Comparison of ENCODE assay signal across 14 mouse cellular contexts in genomic region chr12:4664929-4665674, GRCm38 (mm10).
DNase-seq lines count a peak whose midpoint lies in the region; ATAC-seq and TF ChIP-seq lines count a peak whose summit lies in the region.
"Had no signal": no experiment of that assay in that cellular context is flagged by ENCODE, and none has a peak within 500 bp of the region (broad histone marks: within the 10 kb centered on the region; RNA-seq: fewer than 3 reads in every experiment).

No protein-coding gene starts in this region.

- peak overlapping the region; percentile 43; the same call in 1 of the 2 replicates for H3K27ac ChIP-seq in cerebellum, adult 2 months (ENCODE audit: insufficient read depth, low read length)
- H3K27ac ChIP-seq in kidney, embryonic 16.5 days (ENCODE audit: low read length) = no peak overlapping the region
- H3K27ac ChIP-seq: forebrain, embryonic 12.5 days; limb, embryonic 12.5 days had no signal

- H3K4me1 ChIP-seq in cerebellum, adult 2 months (ENCODE audit: control insufficient read depth, insufficient read depth, low read length) = no peaks in the 10 kb centered on the region
- H3K4me1 ChIP-seq in kidney, embryonic 16.5 days (ENCODE audit: insufficient read depth, low read length) = no peaks in the 10 kb centered on the region
- H3K4me1 ChIP-seq: forebrain, embryonic 12.5 days; limb, embryonic 12.5 days had no signal

- H3K36me3 ChIP-seq in kidney, embryonic 16.5 days (ENCODE audit: insufficient read depth, low read length) = peaks cover 39% of the 10 kb centered on the region

- no peak overlapping the region for H3K4me3 ChIP-seq in cerebellum, adult 2 months (replicated peaks; ENCODE audit: insufficient read depth, low read depth, low read length)
- H3K4me3 ChIP-seq in kidney, embryonic 16.5 days (ENCODE audit: low read length) = no peak overlapping the region
- H3K4me3 ChIP-seq: forebrain, embryonic 12.5 days; limb, embryonic 12.5 days; megakaryocyte, embryonic 14.5 days had no signal

- H3K9ac ChIP-seq in kidney, embryonic 16.5 days (replicated peaks; ENCODE audit: low read length) = no peak overlapping the region
- H3K9ac ChIP-seq: forebrain, embryonic 12.5 days; limb, embryonic 12.5 days had no signal

- ATAC-seq in kidney, embryonic 16.5 days (ENCODE audit: low FRiP score, low TSS enrichment) = no peak
- ATAC-seq: intestine, embryonic 16.5 days had no signal

- H3K9me3 ChIP-seq in kidney, embryonic 16.5 days (ENCODE audit: low read length) = no peaks in the 10 kb centered on the region
- H3K9me3 ChIP-seq: forebrain, embryonic 12.5 days; limb, embryonic 12.5 days; megakaryocyte, embryonic 14.5 days had no signal

- WGBS in cerebellum, adult 2 months = 71% methylated on average over 7 of the region's 7 CpGs
- WGBS in kidney, embryonic 16.5 days = 81% methylated on average over 7 of the region's 7 CpGs

- peak in 1 of 2 experiments; percentile 10 for DNase-seq in cerebellum, adult 2 months
- DNase-seq in cerebellum, postnatal 4 days (ENCODE audit: low spot score in 2 of 2) = no peak
- DNase-seq in kidney, postnatal 10 days = peak; percentile 31
- DNase-seq in thymus, postnatal 4 days = peak; percentile 17
- DNase-seq in thymus, postnatal 0 days (ENCODE audit: low spot score) = no peak
- no peak for DNase-seq in ovary, adult 18-20 months (ENCODE audit: low spot score)
- no peak for DNase-seq in gastrocnemius, postnatal 25 days
- DNase-seq: cerebellum, postnatal 25 days; heart, postnatal 4 days had no signal

- H3K27me3 ChIP-seq in cerebellum, adult 2 months (ENCODE audit: control insufficient read depth, insufficient read depth, low read length) = no peaks in the 10 kb centered on the region
- H3K27me3 ChIP-seq in kidney, embryonic 16.5 days (ENCODE audit: insufficient read depth, low read length) = no peaks in the 10 kb centered on the region
- H3K27me3 ChIP-seq: forebrain, embryonic 12.5 days; limb, embryonic 12.5 days; megakaryocyte, embryonic 14.5 days had no signal

- no peak overlapping the region for H3K4me2 ChIP-seq in kidney, embryonic 16.5 days (replicated peaks; ENCODE audit: low read depth, low read length)
- H3K4me2 ChIP-seq: forebrain, embryonic 12.5 days; limb, embryonic 12.5 days had no signal

- no peak for TF ChIP-seq CTCF in cerebellum, adult 2 months (IDR thresholded peaks at IDR 0.05; ENCODE audit: borderline replicate concordance, insufficient read depth, low read depth, low read length)

- TF ChIP-seq POLR2A in cerebellum, adult 2 months (IDR thresholded peaks at IDR 0.05; ENCODE audit: borderline replicate concordance, insufficient read depth, low read length) = no peak

Comparison
In these comparisons a context has a peak if more than half of its experiments do, and no peak if none do; other contexts are left out.
1. DNase-seq: peak in kidney, postnatal 10 days (single experiment) and thymus, postnatal 4 days (single experiment); none in cerebellum, postnatal 4 days (0 of 2), thymus, postnatal 0 days (single experiment), ovary, adult 18-20 months (single experiment) and gastrocnemius, postnatal 25 days (single experiment).